Mouse (Mus musculus) lung, embryonic 16.5 days (tissue): ENCODE results near the gene Akr1e1. TPM values are rescaled to one million over a fixed set of nuclear protein-coding genes. Genes with fewer than 3 reads are reported as not detected.
"Not testable (repeated sequence)": the region's sequence is repeated elsewhere in the genome, so short reads cannot be mapped to it uniquely, and the experiment has no call there.

Experiments used
- ATAC-seq: fragments of 200-750 bp; cut with Nextera tagmentation; 2 replicates; pipeline ENCODE4 v1.8.0; 2017; ENCODE audit warnings: low read depth, mild to moderate bottlenecking, moderate library complexity
- H3K27ac ChIP-seq: fragments of 300-500 bp; sonication (generic); 2 replicates; pipeline ENCODE4 v1.5.1; 2014; ENCODE audit warnings: mild to moderate bottlenecking, control low read depth, low read length
- H3K27me3 ChIP-seq: fragments of 300-500 bp; sonication (generic); 2 replicates; pipeline ENCODE4 v1.6.1; 2014; ENCODE audit warnings: low read depth, low read length, mixed read lengths; ENCODE audit not compliant: control insufficient read depth, insufficient read depth
- H3K36me3 ChIP-seq: fragments of 300-500 bp; sonication (generic); 2 replicates; pipeline ENCODE4 v1.6.1; 2014; ENCODE audit warnings: low read length; ENCODE audit not compliant: control insufficient read depth, insufficient read depth
- H3K4me1 ChIP-seq: fragments of 300-500 bp; sonication (generic); replicated peaks from 2 replicates; pipeline ENCODE4 v1.6.1; 2014; ENCODE audit warnings: low read length, mixed read lengths; ENCODE audit not compliant: control insufficient read depth, insufficient read depth
- H3K4me2 ChIP-seq: fragments of 300-500 bp; sonication (generic); 2 replicates; pipeline ENCODE4 v1.6.1; 2014; ENCODE audit warnings: low read depth, low read length, control low read depth
- H3K4me3 ChIP-seq: fragments of 300-500 bp; sonication (generic); 2 replicates; pipeline ENCODE4 v1.5.1; 2014; ENCODE audit warnings: mild to moderate bottlenecking, low read length, control low read depth
- H3K9ac ChIP-seq: fragments of 300-500 bp; sonication (generic); 2 replicates; pipeline ENCODE4 v1.6.1; 2014; ENCODE audit warnings: low read length, control low read depth
- H3K9me3 ChIP-seq: fragments of 300-500 bp; sonication (generic); 2 replicates; pipeline ENCODE4 v1.6.1; 2016; ENCODE audit warnings: low read length; ENCODE audit not compliant: control insufficient read depth
- WGBS: fragments of 180-500 bp; shearing (Covaris S2); extraction: QIAGEN DNeasy Blood & Tissue Kit; methylation state at CpG from one replicate; pipeline ENCODE4 v1.1.7; 2014; 5-methylcytosine and 5-hydroxymethylcytosine counted together
- polyA plus RNA-seq: library from polyadenylated mRNA; unstranded; fragments of >200 nt; fragmentation: Nextera tagmentation; extraction: Ambion mirVana; gene quantifications from 2 replicates; pipeline ENCODE4 v1.2.1, GENCODE M21; 2015

Akr1e1 gene
- 38.1 and 46.2 TPM in 2 replicates for polyA plus RNA-seq

- Histone ChIP-seq H3K4me3 (peak within 1 kb of the TSS; percentile 62), H3K4me2 (peak within 1 kb of the TSS; percentile 66), H3K9ac (peak within 1 kb of the TSS; percentile 67), H3K4me1 (no peaks in the 10 kb centered on the region), H3K36me3 (no peaks in the 10 kb centered on the region), H3K27me3 (no peaks in the 10 kb centered on the region), H3K27ac (peak within 1 kb of the TSS; percentile 56; the same call in 1 of the 2 replicates), H3K9me3 (no peaks in the 10 kb centered on the region)
- ATAC-seq, result peak; percentile 100
- WGBS, result 3% methylated on average over 10 of the region's 10 CpGs
These were observed at the start of gene Akr1e1 for GRCm38 (mm10) chr13:4608961-4609409. Gene Akr1e1, minus strand, starts transcription at chr13:4609174.

GRCm38 (mm10) chr13:4658346-4658745, 49.4 kb upstream of the Akr1e1 start:
- no peaks in the 10 kb centered on the region for H3K9me3 ChIP-seq
- no peak overlapping the region for H3K4me3 ChIP-seq
- H3K4me1 ChIP-seq, result 0 out of 2 replicates have a peak, but pooled peaks cover 3% of the 10 kb centered on the region
- no peaks in the 10 kb centered on the region for H3K27me3 ChIP-seq
- H3K4me2 ChIP-seq, result no peak overlapping the region
- no peak for ATAC-seq
- no peak overlapping the region for H3K9ac ChIP-seq
- no peaks in the 10 kb centered on the region for H3K36me3 ChIP-seq
- WGBS, result 88% methylated on average over 5 of the region's 5 CpGs
- H3K27ac ChIP-seq, result no peak overlapping the region

GRCm38 (mm10) chr13:4656277-4657146, 47.5 kb upstream of the Akr1e1 start:
- no peak for ATAC-seq
- H3K9ac ChIP-seq, result no peak overlapping the region
- H3K4me3 ChIP-seq, result no peak overlapping the region
- H3K4me2 ChIP-seq, result no peak overlapping the region
- WGBS, result 86% methylated on average over 16 of the region's 16 CpGs
- H3K27me3 ChIP-seq, result no peaks in the 10 kb centered on the region
- no peaks in the 10 kb centered on the region for H3K9me3 ChIP-seq
- H3K27ac ChIP-seq, result no peak overlapping the region
- H3K36me3 ChIP-seq, result no peaks in the 10 kb centered on the region
- no peaks in the 10 kb centered on the region for H3K4me1 ChIP-seq

GRCm38 (mm10) chr13:4650190-4650589, 41.2 kb upstream of the Akr1e1 start:
- Histone ChIP-seq H3K27ac (no peak overlapping the region), H3K27me3 (no peaks in the 10 kb centered on the region), H3K4me1 (no peaks in the 10 kb centered on the region), H3K4me3 (no peak overlapping the region), H3K9ac (no peak overlapping the region), H3K4me2 (no peak overlapping the region), H3K36me3 (no peaks in the 10 kb centered on the region), H3K9me3 (no peaks in the 10 kb centered on the region)
- ATAC-seq, result no peak
- 58% methylated on average over 3 of the region's 3 CpGs for WGBS

- no peaks in the 10 kb centered on the region for H3K36me3 ChIP-seq
- no peak overlapping the region for H3K27ac ChIP-seq
- no peaks in the 10 kb centered on the region for H3K9me3 ChIP-seq
- no peak overlapping the region for H3K9ac ChIP-seq
- no peaks in the 10 kb centered on the region for H3K27me3 ChIP-seq
- no peak overlapping the region for H3K4me3 ChIP-seq
- no peak overlapping the region for H3K4me2 ChIP-seq
- 89% methylated on average over 3 of the region's 3 CpGs for WGBS
- ATAC-seq, result no peak
- H3K4me1 ChIP-seq, result no peaks in the 10 kb centered on the region
These were observed 36.3 kb upstream of the Akr1e1 start for GRCm38 (mm10) chr13:4645248-4645647.

GRCm38 (mm10) chr13:4610902-4611301, 1.9 kb upstream of the Akr1e1 start:
- Histone ChIP-seq H3K9me3 (no peaks in the 10 kb centered on the region), H3K4me2 (no peak overlapping the region), H3K4me1 (no peaks in the 10 kb centered on the region), H3K27ac (no peak overlapping the region), H3K4me3 (no peak overlapping the region), H3K9ac (no peak overlapping the region), H3K36me3 (no peaks in the 10 kb centered on the region), H3K27me3 (no peaks in the 10 kb centered on the region)
- no peak for ATAC-seq

- Histone ChIP-seq H3K36me3 (no peaks in the 10 kb centered on the region), H3K4me3 (peak overlapping the region; percentile 62), H3K27me3 (no peaks in the 10 kb centered on the region), H3K9ac (peak overlapping the region; percentile 67), H3K27ac (peak overlapping the region; percentile 56; the same call in 1 of the 2 replicates), H3K9me3 (no peaks in the 10 kb centered on the region), H3K4me2 (peak overlapping the region; percentile 66), H3K4me1 (no peaks in the 10 kb centered on the region)
- WGBS, result 15% methylated on average over 9 of the region's 9 CpGs
- no peak; the same call in none of the 2 replicates for ATAC-seq
These were observed 444 bp downstream of the Akr1e1 start for GRCm38 (mm10) chr13:4608530-4608929.

- H3K27me3 ChIP-seq, result no peaks in the 10 kb centered on the region
- no peaks in the 10 kb centered on the region for H3K36me3 ChIP-seq
- no peak overlapping the region for H3K4me3 ChIP-seq
- no peak overlapping the region for H3K9ac ChIP-seq
- H3K9me3 ChIP-seq, result no peaks in the 10 kb centered on the region
- WGBS, result 83% methylated on average over 4 of the region's 4 CpGs
- no peak for ATAC-seq
- H3K4me2 ChIP-seq, result no peak overlapping the region
- no peak overlapping the region for H3K27ac ChIP-seq
- H3K4me1 ChIP-seq, result no peaks in the 10 kb centered on the region
These were observed 2.2 kb downstream of the Akr1e1 start for GRCm38 (mm10) chr13:4606821-4607220.

GRCm38 (mm10) chr13:4603431-4603830, 5.5 kb downstream of the Akr1e1 start:
- H3K27me3 ChIP-seq, H3K9ac ChIP-seq, H3K9me3 ChIP-seq, H3K36me3 ChIP-seq, H3K4me1 ChIP-seq, ATAC-seq, H3K27ac ChIP-seq, H3K4me3 ChIP-seq, H3K4me2 ChIP-seq: not testable (repeated sequence)
- WGBS, result 40% methylated on average over 3 of the region's 3 CpGs
